Mouse (Mus musculus): Measurements from ENCODE around the gene Dmc1. TPM values are rescaled to one million over a fixed set of nuclear protein-coding genes. Genes with fewer than 3 reads are reported as not detected.

The Dmc1 gene
- polyA plus RNA-seq, 2 experiments: 0.32 to 0.40 TPM

DNA sequence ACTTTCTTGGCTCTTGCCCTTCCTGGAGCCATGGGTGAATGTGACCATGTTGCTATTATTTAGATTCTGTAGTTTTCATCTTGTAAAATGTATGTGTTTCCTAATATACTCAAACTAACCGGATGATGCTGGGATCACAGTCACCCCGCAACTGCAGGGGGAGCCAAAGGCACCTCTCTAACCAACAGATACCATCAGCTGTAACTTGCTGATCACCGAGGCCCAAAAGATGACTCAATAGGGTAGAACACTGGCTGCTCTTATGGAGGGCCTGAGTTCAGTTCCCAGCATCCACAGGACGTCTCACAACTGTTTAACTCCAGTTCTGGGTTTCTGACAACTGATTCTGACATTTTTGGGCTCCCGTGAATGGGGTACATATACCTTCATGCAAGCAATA lies 11.8 kb upstream of the Dmc1 start:
- WGBS (ENCODE audit: insufficient replicate concordance): 58% methylated on average over 5 of the region's 5 CpGs
- no peak overlapping the region for H3K27ac ChIP-seq
- DNase-seq (ENCODE audit: low read depth in 3 of 3, low spot score in 3 of 3) (no peak), ATAC-seq (ENCODE audit: insufficient read depth) (no peak)
- no peaks in the 10 kb centered on the region for H3K27me3 ChIP-seq (ENCODE audit: control insufficient read depth, insufficient read depth, low read length)
- H3K36me3 ChIP-seq (replicated peaks; ENCODE audit: control insufficient read depth, insufficient read depth, low read depth): no peaks in the 10 kb centered on the region
- H3K9ac ChIP-seq (replicated peaks): no peak overlapping the region
- H3K9me3 ChIP-seq (ENCODE audit: control insufficient read depth, low read length): no peaks in the 10 kb centered on the region
- H3K4me3 ChIP-seq (ENCODE audit: insufficient read depth in 1 of 2, low read depth in 2 of 2, low read length in 2 of 2): no peak overlapping the region
- H3K4me1 ChIP-seq (replicated peaks; ENCODE audit: control insufficient read depth in 2 of 2, insufficient read depth in 2 of 2, low read length in 1 of 2): peaks cover 0 to 6% of the 10 kb centered on the region in 2 experiments; a peak in 3 of 4 replicates
- no peak overlapping the region for H3K4me2 ChIP-seq (ENCODE audit: low read depth)
- TF ChIP-seq CTCF (IDR thresholded peaks at IDR 0.05; ENCODE audit: low read depth) (peak; percentile 16; the same call in 1 of the 2 replicates), EP300 (IDR thresholded peaks at IDR 0.05; ENCODE audit: low read depth) (no peak)

- no peak overlapping the region for H3K4me2 ChIP-seq (ENCODE audit: low read depth)
- H3K27ac ChIP-seq: no peak overlapping the region
- no peak for DNase-seq (ENCODE audit: low read depth in 3 of 3, low spot score in 3 of 3)
- no peak for TF ChIP-seq CTCF (IDR thresholded peaks at IDR 0.05; ENCODE audit: low read depth)
- TF ChIP-seq EP300 (IDR thresholded peaks at IDR 0.05; ENCODE audit: low read depth): no peak
- no peaks in the 10 kb centered on the region for H3K36me3 ChIP-seq (replicated peaks; ENCODE audit: control insufficient read depth, insufficient read depth, low read depth)
- peaks cover 0 to 6% of the 10 kb centered on the region in 2 experiments; a peak in 3 of 4 replicates for H3K4me1 ChIP-seq (replicated peaks; ENCODE audit: control insufficient read depth in 2 of 2, insufficient read depth in 2 of 2, low read length in 1 of 2)
- WGBS (ENCODE audit: insufficient replicate concordance): 65% methylated on average over 7 of the region's 7 CpGs
- no peaks in the 10 kb centered on the region for H3K27me3 ChIP-seq (ENCODE audit: control insufficient read depth, insufficient read depth, low read length)
- no peaks in the 10 kb centered on the region for H3K9me3 ChIP-seq (ENCODE audit: control insufficient read depth, low read length)
- H3K4me3 ChIP-seq (ENCODE audit: insufficient read depth in 1 of 2, low read depth in 2 of 2, low read length in 2 of 2): no peak overlapping the region
- no peak for ATAC-seq (ENCODE audit: insufficient read depth)
- no peak overlapping the region for H3K9ac ChIP-seq (replicated peaks)
Measured at GRCm38 (mm10) chr15:79615501-79615900, 10.6 kb upstream of the Dmc1 start.

DNA sequence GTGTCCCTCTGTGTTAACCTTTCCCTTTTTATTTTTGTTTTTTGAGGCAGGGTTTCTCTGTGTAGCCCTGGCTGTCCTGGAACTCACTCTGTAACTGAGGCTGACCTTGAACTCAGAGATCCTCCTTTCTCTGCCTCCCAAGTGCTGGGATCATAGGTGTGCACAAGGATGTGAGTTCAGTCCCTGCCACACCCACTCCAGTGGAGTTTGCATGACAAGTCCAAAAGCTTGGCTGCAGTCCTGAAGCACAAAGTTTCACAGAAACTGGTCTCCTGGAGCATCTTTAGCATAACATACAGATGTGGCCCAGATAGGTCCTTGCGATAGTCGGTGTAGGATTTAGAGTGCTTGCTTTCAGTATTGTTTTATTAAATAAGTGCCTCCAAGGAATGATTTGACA lies 4.3 kb upstream of the Dmc1 start:
- DNase-seq (ENCODE audit: low read depth in 3 of 3, low spot score in 3 of 3): no peak
- no peak for ATAC-seq (ENCODE audit: insufficient read depth)
- H3K36me3 ChIP-seq (replicated peaks; ENCODE audit: control insufficient read depth, insufficient read depth, low read depth): no peaks in the 10 kb centered on the region
- no peak overlapping the region for H3K27ac ChIP-seq
- peaks cover 0 to 3% of the 10 kb centered on the region in 2 experiments; a peak in 1 of 4 replicates for H3K4me1 ChIP-seq (replicated peaks; ENCODE audit: control insufficient read depth in 2 of 2, insufficient read depth in 2 of 2, low read length in 1 of 2)
- peaks cover 7% of the 10 kb centered on the region for H3K27me3 ChIP-seq (ENCODE audit: control insufficient read depth, insufficient read depth, low read length)
- 80% methylated on average over 2 of the region's 2 CpGs for WGBS (ENCODE audit: insufficient replicate concordance)
- H3K9me3 ChIP-seq (ENCODE audit: control insufficient read depth, low read length): no peaks in the 10 kb centered on the region
- TF ChIP-seq CTCF (IDR thresholded peaks at IDR 0.05; ENCODE audit: low read depth): no peak
- H3K9ac ChIP-seq (replicated peaks): no peak overlapping the region
- H3K4me3 ChIP-seq (ENCODE audit: insufficient read depth in 1 of 2, low read depth in 2 of 2, low read length in 2 of 2): no peak overlapping the region
- no peak overlapping the region for H3K4me2 ChIP-seq (ENCODE audit: low read depth)

GRCm38 (mm10) chr15:79608214-79608613 lies 3.3 kb upstream of the Dmc1 start:
- H3K27me3 ChIP-seq (ENCODE audit: control insufficient read depth, insufficient read depth, low read length): peaks cover 7% of the 10 kb centered on the region
- ATAC-seq (ENCODE audit: insufficient read depth) (no peak), DNase-seq (ENCODE audit: low read depth in 3 of 3, low spot score in 3 of 3) (no peak)
- peaks cover 0 to 3% of the 10 kb centered on the region in 2 experiments; a peak in 1 of 4 replicates for H3K4me1 ChIP-seq (replicated peaks; ENCODE audit: control insufficient read depth in 2 of 2, insufficient read depth in 2 of 2, low read length in 1 of 2)
- H3K9ac ChIP-seq (replicated peaks): no peak overlapping the region
- no peak for TF ChIP-seq CTCF (IDR thresholded peaks at IDR 0.05; ENCODE audit: low read depth)
- no peak for TF ChIP-seq EP300 (IDR thresholded peaks at IDR 0.05; ENCODE audit: low read depth)
- H3K27ac ChIP-seq: no peak overlapping the region
- H3K4me2 ChIP-seq (ENCODE audit: low read depth): no peak overlapping the region
- H3K4me3 ChIP-seq (ENCODE audit: insufficient read depth in 1 of 2, low read depth in 2 of 2, low read length in 2 of 2): no peak overlapping the region
- 58% methylated on average over 7 of the region's 7 CpGs for WGBS (ENCODE audit: insufficient replicate concordance)
- no peaks in the 10 kb centered on the region for H3K9me3 ChIP-seq (ENCODE audit: control insufficient read depth, low read length)
- no peaks in the 10 kb centered on the region for H3K36me3 ChIP-seq (replicated peaks; ENCODE audit: control insufficient read depth, insufficient read depth, low read depth)

GRCm38 (mm10) chr15:79607757-79608156 lies 2.8 kb upstream of the Dmc1 start:
- no peak for DNase-seq (ENCODE audit: low read depth in 3 of 3, low spot score in 3 of 3)
- no peak for ATAC-seq (ENCODE audit: insufficient read depth)
- no peak overlapping the region for H3K9ac ChIP-seq (replicated peaks)
- H3K27ac ChIP-seq: no peak overlapping the region
- peaks cover 7% of the 10 kb centered on the region for H3K27me3 ChIP-seq (ENCODE audit: control insufficient read depth, insufficient read depth, low read length)
- H3K4me2 ChIP-seq (ENCODE audit: low read depth): no peak overlapping the region
- no peak overlapping the region for H3K4me3 ChIP-seq (ENCODE audit: insufficient read depth in 1 of 2, low read depth in 2 of 2, low read length in 2 of 2)
- H3K4me1 ChIP-seq (replicated peaks; ENCODE audit: control insufficient read depth in 2 of 2, insufficient read depth in 2 of 2, low read length in 1 of 2): peaks cover 0 to 3% of the 10 kb centered on the region in 2 experiments; a peak in 1 of 4 replicates
- WGBS (ENCODE audit: insufficient replicate concordance): 51% methylated on average over 2 of the region's 2 CpGs
- TF ChIP-seq CTCF (IDR thresholded peaks at IDR 0.05; ENCODE audit: low read depth) (peak; percentile 18; the same call in 1 of the 2 replicates), EP300 (IDR thresholded peaks at IDR 0.05; ENCODE audit: low read depth) (no peak)
- H3K36me3 ChIP-seq (replicated peaks; ENCODE audit: control insufficient read depth, insufficient read depth, low read depth): no peaks in the 10 kb centered on the region
- no peaks in the 10 kb centered on the region for H3K9me3 ChIP-seq (ENCODE audit: control insufficient read depth, low read length)
